Mouse (Mus musculus) ES-E14 (cell line): ENCODE data around the gene Sparc.

Experiments used
- CHD2 ChIP-seq: IDR thresholded peaks from 2 replicates; pipeline ENCODE4 v1.6.1; 2014; ENCODE audit warnings: mild to moderate bottlenecking, low read depth, low read length, inconsistent platforms
- ZC3H11A ChIP-seq: IDR thresholded peaks from 2 replicates; pipeline ENCODE4 v1.6.1; 2012; ENCODE audit warnings: low read depth, mild to moderate bottlenecking, inconsistent platforms, low read length, borderline replicate concordance
- ZNF384 ChIP-seq: IDR thresholded peaks from 2 replicates; pipeline ENCODE4 v1.6.1; 2012; ENCODE audit warnings: low read depth, low read length, inconsistent platforms

DNA sequence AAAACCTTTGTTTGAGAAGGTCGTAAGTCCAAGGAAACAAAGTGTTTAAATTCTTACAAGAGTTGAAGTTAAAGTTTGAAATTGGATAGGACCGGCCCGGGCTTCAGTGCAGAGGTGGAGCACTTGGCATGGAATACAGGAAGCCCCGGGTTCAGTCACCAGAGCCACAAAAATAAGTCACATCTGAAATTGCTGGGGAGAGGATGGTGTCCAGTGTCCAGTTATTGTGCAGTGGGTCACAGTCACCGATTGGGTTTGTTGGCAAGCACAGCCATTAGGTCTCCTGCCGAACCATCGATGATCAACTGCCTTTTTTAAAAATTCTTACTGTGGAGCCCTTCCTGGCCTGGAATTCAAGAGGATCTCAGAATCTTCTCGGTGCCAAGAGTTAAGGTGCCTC, 47.8 kb upstream of the Sparc start:
- TF ChIP-seq ZC3H11A = no peak
- no peak for TF ChIP-seq CHD2
- TF ChIP-seq ZNF384 = no peak
